Mouse (Mus musculus): ENCODE results near the gene Lasp1.

GRCm38 (mm10) chr11:97884601-97885185 lies 85.9 kb downstream of the Lasp1 start:
- TF ChIP-seq CTCF (IDR thresholded peaks at IDR 0.05; ENCODE audit: borderline replicate concordance, control insufficient read depth, extremely low read depth, insufficient read depth, low read length, poor library complexity): no peak
- TF ChIP-seq POLR2A (IDR thresholded peaks at IDR 0.05; ENCODE audit: control insufficient read depth, extremely low read depth, insufficient read depth, low read length, poor library complexity): no peak

Measured in thymus, adult 2 months (tissue).